Mouse (Mus musculus): ENCODE measurements around the gene Jak1. TPM values are rescaled to one million over a fixed set of nuclear protein-coding genes. Genes with fewer than 3 reads are reported as not detected.

Gene Jak1
- total RNA-seq (2023): 571 TPM

GRCm38 (mm10) chr4:101264741-101265513 is at the start of gene Jak1:
Gene Jak1 (minus strand): TSS chr4:101265282.

Other genes starting within 250 kb of the Jak1 start
- gene Gm10577, start 244.6 kb downstream of the Jak1 start, total RNA-seq (2023): not detected
- 8.5 TPM for gene Raver2, start 196.3 kb downstream of the Jak1 start, total RNA-seq (2023)
- 0.12 TPM for gene Ak4, start 154.0 kb upstream of the Jak1 start, total RNA-seq (2023)
- 2.2 TPM for gene Dnajc6, start 231.4 kb upstream of the Jak1 start, total RNA-seq (2023)